Mouse (Mus musculus) olfactory bulb, adult 2 months (tissue): ENCODE results near the gene Was.

ENCODE experiments used
- CTCF ChIP-seq: fragments of 200-500 bp; IDR thresholded peaks from 2 replicates; pipeline ENCODE4 v1.5.1; 2012; ENCODE audit warnings: low read depth, mild to moderate bottlenecking, low read length, moderate library complexity; ENCODE audit not compliant: insufficient read depth
- POLR2A ChIP-seq: fragments of 200-500 bp; IDR thresholded peaks from 2 replicates; pipeline ENCODE4 v1.6.1; 2012; ENCODE audit warnings: mild to moderate bottlenecking, low read depth, low read length, moderate library complexity; ENCODE audit not compliant: insufficient read depth

DNA sequence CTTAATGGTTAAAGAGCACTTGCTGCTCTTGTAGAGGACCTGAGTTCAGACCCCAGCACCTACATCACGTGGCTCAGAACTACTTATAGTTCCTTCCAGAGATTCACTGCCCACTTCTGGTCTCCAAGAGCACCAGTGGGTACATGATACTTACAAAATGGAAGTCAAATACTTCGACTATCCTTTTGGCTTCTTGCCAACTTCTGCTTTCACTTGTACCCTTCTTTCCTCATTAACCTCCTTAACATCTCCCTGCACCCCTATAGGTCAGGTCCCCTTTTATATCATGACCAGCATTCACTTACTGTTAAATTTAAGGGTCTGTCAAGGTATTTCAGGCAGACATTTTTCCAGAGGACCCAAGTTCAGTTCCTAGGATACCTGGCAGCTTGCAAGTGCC, 45.6 kb upstream of the Was start:
- TF ChIP-seq CTCF: no peak
- no peak for TF ChIP-seq POLR2A
